Comparison of ENCODE assay signal across 10 mouse cellular contexts in genomic region chr7:51771895-51772871, GRCm38 (mm10).
DNase-seq lines count a peak whose midpoint lies in the region; ATAC-seq and TF ChIP-seq lines count a peak whose summit lies in the region.
"Had no signal": no experiment of that assay in that cellular context is flagged by ENCODE, and none has a peak within 500 bp of the region (broad histone marks: within the 10 kb centered on the region; RNA-seq: fewer than 3 reads in every experiment).

No protein-coding gene starts in this region.

- POLR2A ChIA-PET in Patski (lab: Charles Lee), result interaction anchor here (0.5 kb wide), 1 partner anchor 736 kb away, joined by 3 read pairs; no protein-coding TSS in a partner anchor

- no peak overlapping the region for H3K4me3 ChIP-seq in forebrain, embryonic 15.5 days
- no peak overlapping the region for H3K4me3 ChIP-seq in midbrain, embryonic 11.5 days (ENCODE audit: low read depth, low read length)
- no peak overlapping the region for H3K4me3 ChIP-seq in heart, embryonic 10.5 days
- H3K4me3 ChIP-seq: erythroblast, embryonic 14.5 days; layer of hippocampus, adult 2 months had no signal

- no peak for ATAC-seq in Patski
- peak; percentile 94 for ATAC-seq in forebrain, embryonic 15.5 days (replicated peaks)
- ATAC-seq in midbrain, embryonic 11.5 days (ENCODE audit: low FRiP score), result peak; percentile 93

- WGBS in forebrain, embryonic 15.5 days, result 30% methylated on average over 8 of the region's 8 CpGs
- 58% methylated on average over 8 of the region's 8 CpGs for WGBS in midbrain, embryonic 11.5 days
- 75% methylated on average over 8 of the region's 8 CpGs for WGBS in heart, embryonic 10.5 days

- no peaks in the 10 kb centered on the region for H3K9me3 ChIP-seq in forebrain, embryonic 15.5 days
- no peaks in the 10 kb centered on the region for H3K9me3 ChIP-seq in midbrain, embryonic 11.5 days (ENCODE audit: control insufficient read depth, low read length)
- no peaks in the 10 kb centered on the region for H3K9me3 ChIP-seq in heart, embryonic 10.5 days

- in situ Hi-C loops in Patski (cut with MboI; ENCODE audit: low pct_unique_long_range_greater_than_20kb), result no loop called here

- no peaks in the 10 kb centered on the region for H3K36me3 ChIP-seq in forebrain, embryonic 15.5 days
- no peaks in the 10 kb centered on the region for H3K36me3 ChIP-seq in midbrain, embryonic 11.5 days (ENCODE audit: control insufficient read depth, insufficient read depth, low read length)
- H3K36me3 ChIP-seq in heart, embryonic 10.5 days, result no peaks in the 10 kb centered on the region

- peak; percentile 10 for DNase-seq in Patski (ENCODE audit: low read depth, low spot score)
- DNase-seq in cerebellum, adult 9-11 months, result peak; percentile 44
- peak; percentile 87 for DNase-seq in midbrain, embryonic 11.5 days (ENCODE audit: low spot score, missing footprints)
- no peak for DNase-seq in heart, postnatal 4 days
- DNase-seq in frontal cortex, postnatal 14 days (ENCODE audit: low spot score in 2 of 2), result no peak
- DNase-seq in lung, postnatal 4 days, result no peak
- DNase-seq in heart, embryonic 10.5 days (ENCODE audit: low spot score), result no peak

- no peak for TF ChIP-seq CTCF in Patski (IDR thresholded peaks at IDR 0.05)

- H3K4me1 ChIP-seq in forebrain, embryonic 15.5 days, result peaks cover 17% of the 10 kb centered on the region
- no peaks in the 10 kb centered on the region for H3K4me1 ChIP-seq in midbrain, embryonic 11.5 days (ENCODE audit: control insufficient read depth, insufficient read depth, low read length)
- H3K4me1 ChIP-seq in heart, embryonic 10.5 days, result no peaks in the 10 kb centered on the region

- H3K27me3 ChIP-seq in Patski, result no peaks in the 10 kb centered on the region
- no peaks in the 10 kb centered on the region for H3K27me3 ChIP-seq in forebrain, embryonic 15.5 days
- no peaks in the 10 kb centered on the region for H3K27me3 ChIP-seq in midbrain, embryonic 11.5 days (ENCODE audit: control insufficient read depth, insufficient read depth, low read length)
- no peaks in the 10 kb centered on the region for H3K27me3 ChIP-seq in heart, embryonic 10.5 days (ENCODE audit: insufficient read depth, poor library complexity, severe bottlenecking)

- H3K9ac ChIP-seq in forebrain, embryonic 15.5 days (replicated peaks), result no peak overlapping the region
- H3K9ac ChIP-seq in midbrain, embryonic 11.5 days (ENCODE audit: low read length), result no peak overlapping the region

- H3K27ac ChIP-seq in forebrain, embryonic 15.5 days (replicated peaks), result peak overlapping the region; percentile 85
- peak overlapping the region; percentile 79 for H3K27ac ChIP-seq in midbrain, embryonic 11.5 days (ENCODE audit: low read depth, low read length)
- no peak overlapping the region for H3K27ac ChIP-seq in heart, embryonic 10.5 days
- H3K27ac ChIP-seq: layer of hippocampus, adult 2 months had no signal

- H3K4me2 ChIP-seq in forebrain, embryonic 15.5 days (replicated peaks), result no peak overlapping the region
- H3K4me2 ChIP-seq in midbrain, embryonic 11.5 days, result no peak overlapping the region

- CTCF ChIA-PET in Patski (lab: Charles Lee), result interaction anchor here (0.9 to 2.5 kb wide), 4 partner anchors 21 to 107 kb away, joined by 3 to 8 read pairs (median 3); no protein-coding TSS in a partner anchor

Comparison
In these comparisons a context has a peak if more than half of its experiments do, and no peak if none do; other contexts are left out.
1. DNase-seq: peak in Patski (single experiment), cerebellum, adult 9-11 months (single experiment) and midbrain, embryonic 11.5 days (single experiment); none in heart, postnatal 4 days (single experiment), frontal cortex, postnatal 14 days (0 of 2), lung, postnatal 4 days (0 of 2) and heart, embryonic 10.5 days (single experiment).